Mouse (Mus musculus): ENCODE data around the gene Ccdc175.

Gene Ccdc175

GRCm38 (mm10) chr12:72184929-72185328, at the start of gene Ccdc175:
Gene Ccdc175 (minus strand): TSS chr12:72185029.
- no peak for DNase-seq (ENCODE audit: extremely low spot score, low spot score)

DNA sequence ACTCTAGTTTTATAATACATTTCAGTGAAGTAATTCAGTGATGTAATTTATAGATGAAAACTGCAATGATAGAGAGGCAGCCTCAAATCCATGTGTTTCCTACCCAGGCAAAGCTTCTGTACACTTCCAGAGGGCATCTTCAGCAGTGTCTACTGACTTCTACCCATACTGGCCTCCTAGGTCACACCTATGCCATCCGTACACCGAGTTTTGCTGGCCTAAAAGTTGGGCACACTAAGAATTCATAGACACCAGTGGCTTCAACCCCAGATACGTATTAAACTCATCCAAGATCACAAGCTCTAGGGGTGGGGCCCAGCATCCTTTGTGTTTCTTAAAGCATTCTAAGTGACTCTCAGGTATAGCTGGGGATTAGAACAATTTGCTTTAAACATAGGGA, 49.3 kb upstream of the Ccdc175 start:
- DNase-seq (ENCODE audit: extremely low spot score, low spot score) = no peak

- no peak for DNase-seq (ENCODE audit: extremely low spot score, low spot score)
Observed at GRCm38 (mm10) chr12:72232826-72233790, 48.3 kb upstream of the Ccdc175 start.

DNA sequence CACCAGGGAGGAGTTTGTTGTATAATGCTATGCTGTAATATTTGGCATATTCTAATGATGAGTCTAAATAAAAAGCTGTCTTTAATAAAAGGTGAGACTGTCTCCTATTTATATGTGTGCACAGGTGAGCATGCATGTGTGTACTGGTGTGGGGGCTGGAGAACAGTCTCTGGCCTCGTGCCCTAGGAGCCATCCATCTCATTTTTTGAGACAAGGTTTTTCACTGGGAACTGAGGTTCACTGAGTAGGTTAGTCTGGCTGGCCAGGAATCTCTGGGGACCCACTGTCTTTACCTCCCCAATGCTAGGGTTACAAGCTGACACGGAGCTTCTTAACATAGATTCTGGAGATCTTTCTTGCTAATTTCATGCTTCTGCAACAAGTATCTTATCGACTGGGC, 47.3 kb upstream of the Ccdc175 start:
- no peak for DNase-seq (ENCODE audit: extremely low spot score, low spot score)

GRCm38 (mm10) chr12:72229451-72230196, 44.8 kb upstream of the Ccdc175 start:
- DNase-seq (ENCODE audit: extremely low spot score, low spot score) = no peak

GRCm38 (mm10) chr12:72227731-72228130, 42.9 kb upstream of the Ccdc175 start:
- no peak for DNase-seq (ENCODE audit: extremely low spot score, low spot score)

DNA sequence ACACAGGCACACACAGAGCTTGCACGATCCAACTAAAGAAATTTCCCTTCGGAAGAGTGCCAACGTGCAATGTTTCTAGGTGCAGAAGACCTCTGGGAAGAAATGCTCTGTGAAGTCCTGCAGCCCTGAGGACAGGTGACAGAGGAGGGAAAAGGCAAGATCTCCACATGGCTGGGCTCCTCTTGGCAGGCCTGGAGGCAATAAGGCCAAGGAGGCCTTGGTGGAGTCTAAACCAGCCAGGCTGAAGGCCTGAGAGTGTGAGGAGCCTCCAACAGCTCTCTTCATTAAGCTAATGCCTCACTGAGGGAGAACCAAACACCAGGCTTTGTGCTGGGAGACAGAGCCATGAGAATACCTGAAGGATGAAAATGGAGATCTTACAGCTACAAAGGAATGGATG, 40.5 kb upstream of the Ccdc175 start:
- no peak for DNase-seq (ENCODE audit: extremely low spot score, low spot score)

DNA sequence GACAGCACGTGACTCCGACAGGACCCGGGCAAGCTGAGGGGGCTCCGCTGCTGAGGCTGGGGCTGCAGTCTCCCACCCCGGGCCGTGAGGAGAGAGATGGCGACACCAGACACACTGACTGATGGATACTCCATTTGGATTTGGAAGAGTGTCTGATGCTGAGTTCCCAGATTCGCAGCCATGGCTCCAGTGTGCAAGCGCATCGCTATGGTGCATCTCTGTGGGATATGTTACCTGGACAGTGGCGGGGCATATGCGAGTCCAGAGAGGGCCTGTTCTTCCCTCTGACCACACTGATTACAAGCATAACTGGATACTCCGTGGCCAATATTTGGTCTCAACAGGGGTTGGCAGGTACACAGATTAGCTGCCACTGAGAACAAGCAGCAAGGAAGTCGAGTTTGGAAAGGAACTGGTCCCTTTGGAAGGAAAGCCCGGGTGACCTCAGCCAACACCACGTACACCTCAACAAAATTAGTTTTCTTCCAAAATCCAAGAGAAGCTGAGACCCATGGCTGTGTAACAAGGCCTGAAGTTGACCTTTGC, 38.8 kb upstream of the Ccdc175 start:
- DNase-seq (ENCODE audit: extremely low spot score, low spot score) = no peak

GRCm38 (mm10) chr12:72213554-72213953, 28.7 kb upstream of the Ccdc175 start:
- DNase-seq (ENCODE audit: extremely low spot score, low spot score) = no peak

DNA sequence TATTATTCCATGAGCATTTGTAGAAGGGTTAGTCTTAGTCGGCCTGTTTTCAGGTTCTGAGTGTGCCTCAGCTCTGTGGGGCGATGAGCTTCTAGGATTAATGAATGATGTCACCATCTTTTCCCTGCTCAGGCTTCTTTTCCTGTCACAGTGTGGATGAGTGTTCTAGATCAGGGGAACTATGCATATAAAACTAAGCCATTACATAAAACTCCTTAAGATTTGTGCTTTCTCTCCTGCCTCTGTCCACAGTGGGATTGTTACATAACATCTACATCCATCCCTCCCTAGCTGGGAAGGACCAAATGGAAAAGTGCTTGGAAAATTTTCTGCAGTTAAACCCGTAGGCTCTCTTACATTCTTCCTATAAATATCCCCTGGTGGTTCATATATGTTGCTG, 16.0 kb upstream of the Ccdc175 start:
- no peak for DNase-seq (ENCODE audit: extremely low spot score, low spot score)

GRCm38 (mm10) chr12:72197925-72198486, 13.2 kb upstream of the Ccdc175 start:
- DNase-seq (ENCODE audit: extremely low spot score, low spot score) = peak; percentile 24

- no peak for DNase-seq (ENCODE audit: extremely low spot score, low spot score)
Observed at GRCm38 (mm10) chr12:72197434-72197833, 12.6 kb upstream of the Ccdc175 start.

- no peak for DNase-seq (ENCODE audit: extremely low spot score, low spot score)
Observed at GRCm38 (mm10) chr12:72179561-72179960, 5.3 kb downstream of the Ccdc175 start.

GRCm38 (mm10) chr12:72178322-72178721, 6.5 kb downstream of the Ccdc175 start:
- no peak for DNase-seq (ENCODE audit: extremely low spot score, low spot score)

DNA sequence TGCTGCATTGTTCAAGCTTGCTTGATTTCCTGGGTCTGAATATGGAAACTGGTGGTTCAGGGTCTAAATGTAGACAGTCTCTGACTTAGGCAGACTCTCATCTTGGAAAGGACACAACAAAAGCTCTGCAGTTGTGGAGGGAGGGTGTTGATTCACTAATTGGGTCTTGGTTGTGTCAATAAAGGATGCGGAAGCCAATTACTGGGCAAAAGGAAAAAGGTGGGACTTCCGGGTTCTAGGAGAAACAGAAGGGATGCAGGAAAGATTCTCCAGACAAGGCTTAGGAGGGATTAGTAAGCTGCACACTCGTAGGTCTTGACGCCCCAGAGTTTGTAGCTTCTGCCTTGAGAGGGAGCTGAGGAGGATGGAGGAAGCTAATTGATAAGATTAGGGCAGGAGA, 26.4 kb downstream of the Ccdc175 start:
- no peak for DNase-seq (ENCODE audit: extremely low spot score, low spot score)

DNA sequence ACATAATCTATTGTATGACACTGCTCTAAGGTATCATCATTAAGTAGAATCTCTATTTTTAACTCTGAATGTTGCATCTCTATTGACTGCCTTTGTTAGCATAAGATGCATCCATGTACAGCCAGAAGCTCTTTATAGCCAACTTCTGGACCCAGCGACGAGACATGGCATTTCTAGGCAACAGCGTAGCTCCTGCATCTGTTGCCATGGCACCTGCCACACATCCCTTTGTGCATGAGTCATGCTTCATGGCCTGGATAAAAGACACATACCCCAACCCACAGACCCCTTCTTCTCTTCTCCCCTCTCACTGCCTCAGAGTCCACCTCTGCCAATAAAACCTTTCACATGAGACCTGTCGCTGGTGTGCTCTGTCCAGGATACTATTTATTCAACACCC, 34.0 kb downstream of the Ccdc175 start:
- no peak for DNase-seq (ENCODE audit: extremely low spot score, low spot score)

DNA sequence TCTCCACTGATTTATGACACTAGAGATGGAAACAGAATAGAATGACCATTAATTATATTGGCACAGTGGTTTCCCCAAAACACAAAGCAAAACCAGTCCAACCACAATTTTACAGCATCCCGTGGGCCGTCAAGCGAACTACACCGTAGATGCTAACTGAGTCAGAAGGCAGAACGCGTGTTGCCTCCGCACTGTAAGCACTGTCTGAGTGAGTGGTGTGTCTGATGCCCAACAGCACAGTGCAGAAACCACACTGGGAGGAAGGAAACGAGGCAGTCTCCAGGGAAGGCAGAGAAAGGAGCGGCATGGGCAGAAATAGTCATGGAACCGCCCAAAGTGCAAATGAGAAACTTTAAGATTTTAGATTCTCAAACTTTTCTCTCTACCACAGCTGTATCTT, 55.6 kb downstream of the Ccdc175 start:
- DNase-seq (ENCODE audit: extremely low spot score, low spot score) = no peak

DNA sequence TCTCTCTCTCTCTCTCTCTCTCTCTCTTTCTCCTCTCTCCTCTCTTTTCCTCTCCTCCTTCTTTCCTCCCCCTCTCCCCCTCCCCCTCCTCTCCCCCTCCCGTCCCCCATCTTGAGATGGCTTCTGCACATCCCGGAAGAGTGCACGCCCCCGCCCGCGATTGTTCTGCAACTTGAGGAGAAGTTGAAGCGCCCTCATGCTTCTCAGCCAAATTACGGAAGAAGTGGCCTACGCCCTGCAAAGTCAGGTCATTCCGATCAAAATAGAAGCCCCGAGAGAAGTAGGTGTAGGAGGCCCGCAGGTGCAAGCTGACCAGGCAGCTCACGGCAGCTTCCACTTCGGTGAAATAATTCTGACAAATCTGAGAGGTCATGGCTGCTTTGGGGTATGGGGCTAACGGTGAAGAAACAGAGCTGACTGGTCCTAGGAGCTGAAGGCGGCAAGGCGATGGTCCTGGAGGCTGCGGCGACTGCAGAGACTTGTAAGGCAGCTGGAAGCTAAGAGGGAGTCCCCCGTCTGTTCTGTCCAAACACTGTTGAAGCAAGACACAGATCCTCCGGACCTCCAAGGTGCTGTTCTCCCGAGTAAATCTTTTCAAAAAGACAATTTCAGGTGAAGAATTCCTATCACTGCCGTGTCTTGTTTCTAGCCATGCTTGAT, 69.0 kb downstream of the Ccdc175 start:
- DNase-seq (ENCODE audit: extremely low spot score, low spot score) = no peak

DNA sequence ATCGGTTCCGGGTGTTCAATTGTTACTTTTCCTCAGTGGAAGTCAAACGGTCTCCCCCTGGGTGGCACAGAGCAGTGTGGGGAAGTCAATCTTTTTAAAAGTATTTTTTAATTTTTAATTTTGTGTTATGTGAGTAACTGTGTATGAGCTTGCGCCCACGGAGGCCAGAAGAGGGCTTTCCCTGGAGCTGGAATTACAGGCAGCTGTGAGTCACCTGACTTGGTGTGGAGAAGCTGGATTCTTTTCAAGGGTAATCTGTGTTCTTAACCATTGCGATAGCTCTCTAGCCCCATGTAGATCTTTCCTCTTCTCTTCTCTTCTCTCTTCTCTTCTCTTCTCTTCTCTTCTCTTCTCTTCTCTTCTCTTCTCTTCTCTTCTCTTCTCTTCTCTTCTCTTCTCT, 69.7 kb downstream of the Ccdc175 start:
- no peak for DNase-seq (ENCODE audit: extremely low spot score, low spot score)

DNA sequence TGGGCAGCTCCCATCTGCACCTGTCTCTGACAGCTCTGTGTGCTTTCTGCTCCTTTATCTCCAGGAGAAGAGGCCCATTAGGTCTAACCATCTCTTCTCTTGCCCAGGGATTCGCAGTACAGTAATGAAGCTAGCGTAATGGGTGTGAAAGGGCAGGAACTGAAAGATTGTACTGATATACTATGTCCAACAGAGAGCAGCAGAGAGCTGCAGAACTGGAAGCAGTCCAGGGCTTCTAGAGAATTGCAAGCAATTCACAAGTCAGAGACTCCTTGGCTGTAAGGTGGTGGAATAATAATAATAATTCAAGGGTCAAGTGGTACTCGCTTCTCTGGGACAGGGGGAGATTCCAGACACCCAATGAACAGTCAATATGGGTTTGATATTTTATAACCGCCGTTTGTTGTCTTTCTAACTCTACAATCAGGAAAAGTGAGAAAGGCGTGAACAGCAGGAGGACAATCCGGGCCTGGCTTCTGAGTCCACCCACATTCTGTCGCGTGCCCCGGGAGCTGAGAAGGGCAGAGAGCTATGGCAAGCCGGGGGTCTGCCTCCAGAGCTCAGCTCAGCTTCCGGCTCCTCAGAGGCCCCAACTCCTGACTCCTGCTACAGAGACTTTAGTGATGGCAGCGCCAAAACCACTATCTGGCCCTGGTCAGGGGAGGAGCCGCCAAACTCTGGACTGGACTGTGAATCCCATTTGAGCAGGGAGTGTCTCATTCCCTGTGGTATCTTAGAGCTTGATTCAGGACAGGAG, 80.1 kb downstream of the Ccdc175 start:
- peak; percentile 48 for DNase-seq (ENCODE audit: extremely low spot score, low spot score)

DNA sequence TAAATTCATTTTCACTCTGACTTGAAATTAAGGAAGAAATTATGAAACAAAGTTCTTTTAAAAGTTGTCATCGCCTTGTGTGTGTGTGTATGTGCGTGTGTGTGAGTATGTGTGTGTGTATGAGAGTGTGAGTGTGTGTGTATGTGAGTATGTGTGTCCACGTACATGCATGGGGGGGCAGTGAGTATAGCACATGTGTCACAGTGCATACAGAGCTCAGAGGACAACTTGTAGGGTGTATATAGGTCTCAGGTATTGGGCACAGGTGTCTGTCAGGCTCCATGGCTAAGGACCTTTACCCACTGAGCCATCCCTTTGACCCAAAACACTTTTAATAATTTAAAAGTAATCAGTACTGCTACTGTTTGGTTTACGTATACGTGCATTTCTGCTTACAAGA, 80.8 kb downstream of the Ccdc175 start:
- no peak for DNase-seq (ENCODE audit: extremely low spot score, low spot score)
